Mouse (Mus musculus) G1E (cell line): ENCODE measurements around the gene 4930558K02Rik.

Experiments
- CTCF ChIP-seq: IDR thresholded peaks from 2 replicates; pipeline ENCODE4 v1.5.1; 2012; ENCODE audit warnings: low read depth, low read length, inconsistent platforms, mixed read lengths
- GATA1 ChIP-seq: IDR thresholded peaks from 2 replicates; pipeline ENCODE4 v1.6.1; 2012; ENCODE audit warnings: borderline replicate concordance, low read length, inconsistent platforms, mixed read lengths

GRCm38 (mm10) chr1:161921928-161922327, 57.5 kb downstream of the 4930558K02Rik start:
- TF ChIP-seq GATA1 (no peak), CTCF (no peak)
